Mouse (Mus musculus) limb, embryonic 10.5 days (tissue): Measurements from ENCODE around the gene Tyw3. TPM values are rescaled to one million over a fixed set of nuclear protein-coding genes. Genes with fewer than 3 reads are reported as not detected.
A peak's percentile ranks its signal among the peaks of the same experiment; 100 is the strongest.
"Not testable (repeated sequence)": the region's sequence is repeated elsewhere in the genome, so short reads cannot be mapped to it uniquely, and the experiment has no call there.

Source experiments
- DNase-seq: peaks from one replicate; pipeline ENCODE4 v3.0.0-alpha.2; 2017; ENCODE audit warnings: low spot score
- H3K27ac ChIP-seq: fragments of 300-500 bp; sonication (generic); 2 replicates; pipeline ENCODE4 v1.5.1; 2016; ENCODE audit warnings: mild to moderate bottlenecking
- H3K27me3 ChIP-seq: fragments of 300-500 bp; sonication (generic); 2 replicates; pipeline ENCODE4 v1.6.1; 2016; ENCODE audit warnings: low read depth, mild to moderate bottlenecking; ENCODE audit not compliant: poor library complexity, severe bottlenecking
- H3K36me3 ChIP-seq: fragments of 300-500 bp; sonication (generic); 2 replicates; pipeline ENCODE4 v1.6.1; 2016; ENCODE audit warnings: mild to moderate bottlenecking, moderate library complexity
- H3K4me1 ChIP-seq: fragments of 300-500 bp; sonication (generic); 2 replicates; pipeline ENCODE4 v1.6.1; 2016
- H3K4me3 ChIP-seq: fragments of 300-500 bp; sonication (generic); 2 replicates; pipeline ENCODE4 v1.5.1; 2016; ENCODE audit warnings: mild to moderate bottlenecking, moderate library complexity
- H3K9me3 ChIP-seq: fragments of 300-500 bp; sonication (generic); replicated peaks from 2 replicates; pipeline ENCODE4 v1.6.1; 2016; ENCODE audit warnings: mild to moderate bottlenecking
- WGBS: fragments of 180-500 bp; shearing (Covaris S2); methylation state at CpG from one replicate; pipeline ENCODE4 v1.1.7; 2016; 5-methylcytosine and 5-hydroxymethylcytosine counted together
- polyA plus RNA-seq: library from polyadenylated mRNA; unstranded; fragments of >200 nt; fragmentation: Nextera tagmentation; extraction: Ambion mirVana; gene quantifications from 2 replicates; pipeline ENCODE4 v1.2.1, GENCODE M21; 2016

Tyw3 gene
- 18.9 and 21.7 TPM in 2 replicates for polyA plus RNA-seq

- Histone ChIP-seq H3K27me3 (no peaks in the 10 kb centered on the region), H3K27ac (peak within 1 kb of the TSS; percentile 97), H3K9me3 (no peaks in the 10 kb centered on the region), H3K36me3 (peaks cover 24% of the 10 kb centered on the region), H3K4me1 (peaks cover 12% of the 10 kb centered on the region; the same call in 1 of the 2 replicates), H3K4me3 (peak within 1 kb of the TSS; percentile 77)
- peak; percentile 96 for DNase-seq
- WGBS: under 1% methylated on average over 38 of the region's 38 CpGs
Measured at GRCm38 (mm10) chr3:154596934-154597554, at the start of gene Tyw3. TSS of gene Tyw3 (minus strand) at chr3:154597104.

GRCm38 (mm10) chr3:154633091-154633490, 36.2 kb upstream of the Tyw3 start:
- Histone ChIP-seq H3K27me3 (no peaks in the 10 kb centered on the region), H3K36me3 (no peaks in the 10 kb centered on the region), H3K4me1 (no peaks in the 10 kb centered on the region), H3K27ac (no peak overlapping the region), H3K4me3 (no peak overlapping the region), H3K9me3 (no peaks in the 10 kb centered on the region)
- 84% methylated on average over 5 of the region's 5 CpGs for WGBS
- DNase-seq: no peak

GRCm38 (mm10) chr3:154631281-154631680, 34.4 kb upstream of the Tyw3 start:
- H3K4me1 ChIP-seq, H3K27me3 ChIP-seq, H3K27ac ChIP-seq, DNase-seq, H3K9me3 ChIP-seq, H3K36me3 ChIP-seq, H3K4me3 ChIP-seq: not testable (repeated sequence)
- 94% methylated on average over 2 of the region's 2 CpGs for WGBS

- H3K27ac ChIP-seq: no peak overlapping the region
- H3K27me3 ChIP-seq: no peaks in the 10 kb centered on the region
- H3K4me3 ChIP-seq: no peak overlapping the region
- H3K9me3 ChIP-seq: no peaks in the 10 kb centered on the region
- no peaks in the 10 kb centered on the region for H3K4me1 ChIP-seq
- peaks cover 6% of the 10 kb centered on the region; the same call in 1 of the 2 replicates for H3K36me3 ChIP-seq
- DNase-seq: no peak
Measured at GRCm38 (mm10) chr3:154628284-154628683, 31.4 kb upstream of the Tyw3 start.

GRCm38 (mm10) chr3:154616106-154616505, 19.2 kb upstream of the Tyw3 start:
- WGBS: 88% methylated on average over 4 of the region's 4 CpGs
- Histone ChIP-seq H3K36me3 (peaks cover 49% of the 10 kb centered on the region), H3K27me3 (no peaks in the 10 kb centered on the region), H3K9me3 (no peaks in the 10 kb centered on the region), H3K27ac (no peak overlapping the region), H3K4me1 (no peaks in the 10 kb centered on the region), H3K4me3 (no peak overlapping the region)
- DNase-seq: no peak

GRCm38 (mm10) chr3:154615304-154615703, 18.4 kb upstream of the Tyw3 start:
- no peak overlapping the region for H3K27ac ChIP-seq
- H3K4me3 ChIP-seq: no peak overlapping the region
- no peaks in the 10 kb centered on the region for H3K27me3 ChIP-seq
- peaks cover 52% of the 10 kb centered on the region for H3K36me3 ChIP-seq
- 88% methylated on average over 7 of the region's 7 CpGs for WGBS
- H3K4me1 ChIP-seq: no peaks in the 10 kb centered on the region
- no peak for DNase-seq
- no peaks in the 10 kb centered on the region for H3K9me3 ChIP-seq

GRCm38 (mm10) chr3:154614771-154615170, 17.9 kb upstream of the Tyw3 start:
- no peak for DNase-seq
- 91% methylated on average over 8 of the region's 8 CpGs for WGBS
- H3K4me1 ChIP-seq: no peaks in the 10 kb centered on the region
- peaks cover 50% of the 10 kb centered on the region for H3K36me3 ChIP-seq
- H3K4me3 ChIP-seq: no peak overlapping the region
- H3K27ac ChIP-seq: no peak overlapping the region
- no peaks in the 10 kb centered on the region for H3K9me3 ChIP-seq
- no peaks in the 10 kb centered on the region for H3K27me3 ChIP-seq

- 89% methylated on average over 3 of the region's 3 CpGs for WGBS
- Histone ChIP-seq H3K27me3 (no peaks in the 10 kb centered on the region), H3K36me3 (peaks cover 57% of the 10 kb centered on the region), H3K4me3 (no peak overlapping the region), H3K27ac (no peak overlapping the region), H3K9me3 (no peaks in the 10 kb centered on the region), H3K4me1 (no peaks in the 10 kb centered on the region)
- DNase-seq: no peak
Measured at GRCm38 (mm10) chr3:154611888-154612287, 15.0 kb upstream of the Tyw3 start.

GRCm38 (mm10) chr3:154607896-154608295, 11.0 kb upstream of the Tyw3 start:
- Histone ChIP-seq H3K9me3 (no peaks in the 10 kb centered on the region), H3K27ac (no peak overlapping the region), H3K4me3 (no peak overlapping the region), H3K4me1 (no peaks in the 10 kb centered on the region), H3K36me3 (peaks cover 52% of the 10 kb centered on the region), H3K27me3 (no peaks in the 10 kb centered on the region)
- 85% methylated on average over 1 of the region's 1 CpGs for WGBS
- DNase-seq: no peak

GRCm38 (mm10) chr3:154604871-154605270, 8.0 kb upstream of the Tyw3 start:
- no peaks in the 10 kb centered on the region for H3K9me3 ChIP-seq
- H3K27me3 ChIP-seq: no peaks in the 10 kb centered on the region
- 86% methylated on average over 5 of the region's 5 CpGs for WGBS
- no peaks in the 10 kb centered on the region for H3K4me1 ChIP-seq
- no peak overlapping the region for H3K27ac ChIP-seq
- DNase-seq: no peak
- H3K36me3 ChIP-seq: peaks cover 28% of the 10 kb centered on the region
- no peak overlapping the region for H3K4me3 ChIP-seq

- Histone ChIP-seq H3K4me3 (no peak overlapping the region), H3K27ac (no peak overlapping the region), H3K27me3 (no peaks in the 10 kb centered on the region), H3K4me1 (peaks cover 9% of the 10 kb centered on the region; the same call in 1 of the 2 replicates), H3K9me3 (no peaks in the 10 kb centered on the region), H3K36me3 (peaks cover 19% of the 10 kb centered on the region)
- DNase-seq: no peak
Measured at GRCm38 (mm10) chr3:154602141-154602540, 5.2 kb upstream of the Tyw3 start.

GRCm38 (mm10) chr3:154597561-154597960, 657 bp upstream of the Tyw3 start:
- DNase-seq: peak; percentile 41
- peak overlapping the region; percentile 97 for H3K27ac ChIP-seq
- WGBS: 41% methylated on average over 7 of the region's 7 CpGs

GRCm38 (mm10) chr3:154596488-154596933, 393 bp downstream of the Tyw3 start, which contains the start of gene Cryz:
TSS of gene Cryz (plus strand) at chr3:154596711.
- peak; percentile 98 for DNase-seq
- WGBS: under 1% methylated on average over 25 of the region's 25 CpGs
- Histone ChIP-seq H3K36me3 (peaks cover 29% of the 10 kb centered on the region), H3K4me3 (peak within 1 kb of the TSS; percentile 77), H3K9me3 (no peaks in the 10 kb centered on the region), H3K27me3 (no peaks in the 10 kb centered on the region), H3K4me1 (peaks cover 12% of the 10 kb centered on the region; the same call in 1 of the 2 replicates), H3K27ac (peak within 1 kb of the TSS; percentile 97)

More at GRCm38 (mm10) chr3:154597561-154597960, 657 bp upstream of the Tyw3 start:
- peaks cover 18% of the 10 kb centered on the region for H3K36me3 ChIP-seq
- H3K9me3 ChIP-seq: no peaks in the 10 kb centered on the region
- peak overlapping the region; percentile 77 for H3K4me3 ChIP-seq
- no peaks in the 10 kb centered on the region for H3K27me3 ChIP-seq
- peaks cover 12% of the 10 kb centered on the region; the same call in 1 of the 2 replicates for H3K4me1 ChIP-seq
